Mouse (Mus musculus): ENCODE measurements around the gene Nos3.

DNA sequence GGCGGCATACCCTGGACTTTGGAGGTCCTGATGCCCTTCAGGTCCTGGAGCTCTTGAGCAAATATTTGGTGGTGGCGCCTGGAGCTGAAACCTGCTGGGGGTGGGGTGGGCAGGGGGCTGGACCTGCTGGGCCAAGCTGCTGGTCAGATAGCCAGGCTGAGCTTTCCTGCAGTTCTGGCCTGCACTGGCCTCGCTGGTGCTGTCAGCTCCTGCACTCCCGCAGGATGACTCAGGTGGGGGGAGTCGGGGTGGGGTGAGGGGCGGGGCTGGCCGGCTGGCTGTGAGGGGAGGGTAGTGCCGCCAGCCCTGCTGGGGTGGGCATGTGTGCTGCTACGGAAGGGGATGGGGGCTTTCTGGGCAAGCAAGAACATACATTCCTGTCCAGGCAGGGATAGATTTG is 64.0 kb downstream of the Nos3 start:
- TF ChIP-seq GATA1 (IDR thresholded peaks at IDR 0.05; ENCODE audit: low read length) (no peak), TAL1 (IDR thresholded peaks at IDR 0.05; ENCODE audit: low read length) (no peak)

All from erythroblast, embryonic 14.5 days (primary cell).